Mouse (Mus musculus): ENCODE data around the gene Ppp6r2. TPM values are rescaled to one million over a fixed set of nuclear protein-coding genes. Genes with fewer than 3 reads are reported as not detected.

Gene Ppp6r2
- total RNA-seq, 2 experiments from 2014 or later: 18.1 to 26.2 TPM

Other genes with a start within 250 kb of the Ppp6r2 start
- not detected in 2 replicates for gene Mlc1, start 232.5 kb upstream of the Ppp6r2 start, total RNA-seq (2015; ENCODE audit: low replicate concordance)
- not detected in 2 replicates for gene Mlc1, start 232.5 kb upstream of the Ppp6r2 start, total RNA-seq (2017; ENCODE audit: low replicate concordance)
- not detected in 2 replicates for gene Mov10l1, start 228.6 kb upstream of the Ppp6r2 start, total RNA-seq (2015; ENCODE audit: low replicate concordance)
- gene Mov10l1, start 228.6 kb upstream of the Ppp6r2 start, total RNA-seq (2017; ENCODE audit: low replicate concordance): not detected in 2 replicates
- gene Panx2, start 151.8 kb upstream of the Ppp6r2 start, total RNA-seq (2015; ENCODE audit: low replicate concordance): not detected in 2 replicates
- not detected in 2 replicates for gene Panx2, start 151.8 kb upstream of the Ppp6r2 start, total RNA-seq (2017; ENCODE audit: low replicate concordance)
- gene Trabd, start 136.4 kb upstream of the Ppp6r2 start, total RNA-seq (2015; ENCODE audit: low replicate concordance): 2.7 and 11.9 TPM in 2 replicates
- gene Trabd, start 136.4 kb upstream of the Ppp6r2 start, total RNA-seq (2017; ENCODE audit: low replicate concordance): 6.3 and 8.3 TPM in 2 replicates
- 3.8 and 8.8 TPM in 2 replicates for gene Selenoo, start 122.5 kb upstream of the Ppp6r2 start, total RNA-seq (2015; ENCODE audit: low replicate concordance)
- gene Selenoo, start 122.5 kb upstream of the Ppp6r2 start, total RNA-seq (2017; ENCODE audit: low replicate concordance): 5.9 and 6.0 TPM in 2 replicates
- gene Tubgcp6, start 88.4 kb upstream of the Ppp6r2 start, total RNA-seq (2015; ENCODE audit: low replicate concordance): 7.3 and 13.8 TPM in 2 replicates
- gene Tubgcp6, start 88.4 kb upstream of the Ppp6r2 start, total RNA-seq (2017; ENCODE audit: low replicate concordance): 15.3 and 21.2 TPM in 2 replicates
- gene Hdac10, start 82.9 kb upstream of the Ppp6r2 start, total RNA-seq (2015; ENCODE audit: low replicate concordance): 1.5 TPM in 1 of 2 replicates, not detected in the other
- gene Hdac10, start 82.9 kb upstream of the Ppp6r2 start, total RNA-seq (2017; ENCODE audit: low replicate concordance): 1.7 and 2.5 TPM in 2 replicates
- gene Mapk12, start 70.8 kb upstream of the Ppp6r2 start, total RNA-seq (2015; ENCODE audit: low replicate concordance): not detected in 2 replicates
- not detected in 2 replicates for gene Mapk12, start 70.8 kb upstream of the Ppp6r2 start, total RNA-seq (2017; ENCODE audit: low replicate concordance)
- not detected in 2 replicates for gene Mapk11, start 61.9 kb upstream of the Ppp6r2 start, total RNA-seq (2015; ENCODE audit: low replicate concordance)
- 0.17 TPM in 1 of 2 replicates, not detected in the other for gene Mapk11, start 61.9 kb upstream of the Ppp6r2 start, total RNA-seq (2017; ENCODE audit: low replicate concordance)
- gene Plxnb2, start 30.8 kb upstream of the Ppp6r2 start, total RNA-seq (2015; ENCODE audit: low replicate concordance): 9.6 and 14.2 TPM in 2 replicates
- 4.9 and 6.9 TPM in 2 replicates for gene Plxnb2, start 30.8 kb upstream of the Ppp6r2 start, total RNA-seq (2017; ENCODE audit: low replicate concordance)
- gene Dennd6b, start 15.1 kb upstream of the Ppp6r2 start, total RNA-seq (2015; ENCODE audit: low replicate concordance): not detected in 2 replicates
- 0.84 and 1.7 TPM in 2 replicates for gene Dennd6b, start 15.1 kb upstream of the Ppp6r2 start, total RNA-seq (2017; ENCODE audit: low replicate concordance)
- 38.9 and 39.6 TPM in 2 replicates for gene Sbf1, start 103.8 kb downstream of the Ppp6r2 start, total RNA-seq (2015; ENCODE audit: low replicate concordance)
- 11.2 and 22.4 TPM in 2 replicates for gene Sbf1, start 103.8 kb downstream of the Ppp6r2 start, total RNA-seq (2017; ENCODE audit: low replicate concordance)
- not detected in 2 replicates for gene Adm2, start 111.2 kb downstream of the Ppp6r2 start, total RNA-seq (2015; ENCODE audit: low replicate concordance)
- gene Adm2, start 111.2 kb downstream of the Ppp6r2 start, total RNA-seq (2017; ENCODE audit: low replicate concordance): not detected in 2 replicates
- gene Miox, start 122.8 kb downstream of the Ppp6r2 start, total RNA-seq (2015; ENCODE audit: low replicate concordance): not detected in 2 replicates
- gene Miox, start 122.8 kb downstream of the Ppp6r2 start, total RNA-seq (2017; ENCODE audit: low replicate concordance): not detected in 2 replicates
- 18.6 and 21.3 TPM in 2 replicates for gene Lmf2, start 144.1 kb downstream of the Ppp6r2 start, total RNA-seq (2015; ENCODE audit: low replicate concordance)
- 8.3 and 9.1 TPM in 2 replicates for gene Lmf2, start 144.1 kb downstream of the Ppp6r2 start, total RNA-seq (2017; ENCODE audit: low replicate concordance)
- 30.6 and 48.1 TPM in 2 replicates for gene Ncaph2, start 144.2 kb downstream of the Ppp6r2 start, total RNA-seq (2015; ENCODE audit: low replicate concordance)
- gene Ncaph2, start 144.2 kb downstream of the Ppp6r2 start, total RNA-seq (2017; ENCODE audit: low replicate concordance): 60.7 and 118 TPM in 2 replicates
- 1.3 and 5.2 TPM in 2 replicates for gene Sco2, start 162.3 kb downstream of the Ppp6r2 start, total RNA-seq (2015; ENCODE audit: low replicate concordance)
- 0.68 and 2.1 TPM in 2 replicates for gene Sco2, start 162.3 kb downstream of the Ppp6r2 start, total RNA-seq (2017; ENCODE audit: low replicate concordance)
- gene Tymp, start 165.5 kb downstream of the Ppp6r2 start, total RNA-seq (2015; ENCODE audit: low replicate concordance): not detected in 2 replicates
- not detected in 2 replicates for gene Tymp, start 165.5 kb downstream of the Ppp6r2 start, total RNA-seq (2017; ENCODE audit: low replicate concordance)
- not detected in 2 replicates for gene Odf3b, start 167.7 kb downstream of the Ppp6r2 start, total RNA-seq (2015; ENCODE audit: low replicate concordance)
- gene Odf3b, start 167.7 kb downstream of the Ppp6r2 start, total RNA-seq (2017; ENCODE audit: low replicate concordance): 2.3 TPM in 1 of 2 replicates, not detected in the other
- not detected in 2 replicates for gene Klhdc7b, start 173.4 kb downstream of the Ppp6r2 start, total RNA-seq (2015; ENCODE audit: low replicate concordance)
- not detected in 2 replicates for gene Klhdc7b, start 173.4 kb downstream of the Ppp6r2 start, total RNA-seq (2017; ENCODE audit: low replicate concordance)
- gene Syce3, start 198.9 kb downstream of the Ppp6r2 start, total RNA-seq (2015; ENCODE audit: low replicate concordance): not detected in 2 replicates
- not detected in 2 replicates for gene Syce3, start 198.9 kb downstream of the Ppp6r2 start, total RNA-seq (2017; ENCODE audit: low replicate concordance)
- 2.1 and 6.9 TPM in 2 replicates for gene Cpt1b, start 214.3 kb downstream of the Ppp6r2 start, total RNA-seq (2015; ENCODE audit: low replicate concordance)
- 0.84 and 4.4 TPM in 2 replicates for gene Cpt1b, start 214.3 kb downstream of the Ppp6r2 start, total RNA-seq (2017; ENCODE audit: low replicate concordance)
- 0.58 and 1.0 TPM in 2 replicates for gene C730034F03Rik, start 218.0 kb downstream of the Ppp6r2 start, total RNA-seq (2015; ENCODE audit: low replicate concordance)
- gene C730034F03Rik, start 218.0 kb downstream of the Ppp6r2 start, total RNA-seq (2017; ENCODE audit: low replicate concordance): 1.4 and 5.3 TPM in 2 replicates
- gene Gm44502, start 218.1 kb downstream of the Ppp6r2 start, total RNA-seq (2015; ENCODE audit: low replicate concordance): not detected in 2 replicates
- gene Gm44502, start 218.1 kb downstream of the Ppp6r2 start, total RNA-seq (2017; ENCODE audit: low replicate concordance): 0.14 TPM in 1 of 2 replicates, not detected in the other
- 82.0 and 92.2 TPM in 2 replicates for gene Chkb, start 218.4 kb downstream of the Ppp6r2 start, total RNA-seq (2015; ENCODE audit: low replicate concordance)
- 28.6 and 30.9 TPM in 2 replicates for gene Chkb, start 218.4 kb downstream of the Ppp6r2 start, total RNA-seq (2017; ENCODE audit: low replicate concordance)
- gene Mapk8ip2, start 242.4 kb downstream of the Ppp6r2 start, total RNA-seq (2015; ENCODE audit: low replicate concordance): 0.19 and 0.21 TPM in 2 replicates
- 0.14 and 0.34 TPM in 2 replicates for gene Mapk8ip2, start 242.4 kb downstream of the Ppp6r2 start, total RNA-seq (2017; ENCODE audit: low replicate concordance)

Data from erythroblast, adult 5-6 weeks (primary cell).